Mouse (Mus musculus) megakaryocyte, adult 5-6 weeks (primary cell): ENCODE measurements around the gene Cyyr1. TPM values are rescaled to one million over a fixed set of nuclear protein-coding genes. Genes with fewer than 3 reads are reported as not detected.
"Not testable (repeated sequence)": the region's sequence is repeated elsewhere in the genome, so short reads cannot be mapped to it uniquely, and the experiment has no call there.

Experiments used
- ATAC-seq: 2 replicates; pipeline ENCODE4 v1.8.0; 2016; ENCODE audit warnings: mild to moderate bottlenecking, inconsistent platforms; ENCODE audit not compliant: poor library complexity, severe bottlenecking
- total RNA-seq, 2 experiments: library from RNA; stranded (forward) in 1 of 2; stranded (reverse) in 1 of 2; fragments of 153-499, 151-499 nt in 1 of 2; fragments of 221-1000, 200-1000 nt in 1 of 2; gene quantifications; 2 replicates each; pipeline versions ENCODE4 v1.2.3 to v1.2.4; 2015 to 2017

The Cyyr1 gene
- not detected in 2 replicates for total RNA-seq (2015)
- total RNA-seq (2017), result not detected in 2 replicates

- ATAC-seq, result not testable (repeated sequence)
Observed at GRCm38 (mm10) chr16:85553297-85553696, at the start of gene Cyyr1. Gene Cyyr1, minus strand, starts transcription at chr16:85553397.

- no peak for ATAC-seq
Observed at GRCm38 (mm10) chr16:85588844-85589243, 35.6 kb upstream of the Cyyr1 start.

- ATAC-seq, result no peak
Observed at GRCm38 (mm10) chr16:85587573-85588226, 34.5 kb upstream of the Cyyr1 start.

- ATAC-seq, result no peak
Observed at GRCm38 (mm10) chr16:85566474-85566873, 13.3 kb upstream of the Cyyr1 start.

- ATAC-seq, result no peak
Observed at GRCm38 (mm10) chr16:85553838-85554237, 641 bp upstream of the Cyyr1 start.

GRCm38 (mm10) chr16:85551976-85552375 is 1.2 kb downstream of the Cyyr1 start:
- ATAC-seq, result peak; percentile 87

- no peak for ATAC-seq
Observed at GRCm38 (mm10) chr16:85549971-85550567, 3.1 kb downstream of the Cyyr1 start.

- no peak for ATAC-seq
Observed at GRCm38 (mm10) chr16:85546519-85546918, 6.7 kb downstream of the Cyyr1 start.

GRCm38 (mm10) chr16:85541676-85542273 is 11.4 kb downstream of the Cyyr1 start:
- ATAC-seq, result no peak

- no peak for ATAC-seq
Observed at GRCm38 (mm10) chr16:85541023-85541422, 12.2 kb downstream of the Cyyr1 start.

- no peak for ATAC-seq
Observed at GRCm38 (mm10) chr16:85538367-85538766, 14.8 kb downstream of the Cyyr1 start.

GRCm38 (mm10) chr16:85536075-85536474 is 17.1 kb downstream of the Cyyr1 start:
- ATAC-seq, result no peak

GRCm38 (mm10) chr16:85527743-85528620 is 25.2 kb downstream of the Cyyr1 start:
- no peak for ATAC-seq

GRCm38 (mm10) chr16:85524589-85524988 is 28.6 kb downstream of the Cyyr1 start:
- no peak for ATAC-seq

GRCm38 (mm10) chr16:85507264-85507663 is 45.9 kb downstream of the Cyyr1 start:
- no peak for ATAC-seq

- ATAC-seq, result no peak
Observed at GRCm38 (mm10) chr16:85505108-85505507, 48.1 kb downstream of the Cyyr1 start.

- ATAC-seq, result no peak
Observed at GRCm38 (mm10) chr16:85503416-85503815, 49.8 kb downstream of the Cyyr1 start.

GRCm38 (mm10) chr16:85495837-85496236 is 57.4 kb downstream of the Cyyr1 start:
- no peak for ATAC-seq

- no peak for ATAC-seq
Observed at GRCm38 (mm10) chr16:85488105-85488607, 65.0 kb downstream of the Cyyr1 start.

GRCm38 (mm10) chr16:85487266-85487665 is 65.9 kb downstream of the Cyyr1 start:
- no peak for ATAC-seq

GRCm38 (mm10) chr16:85484557-85484956 is 68.6 kb downstream of the Cyyr1 start:
- ATAC-seq, result no peak
